Mouse (Mus musculus) G1E (cell line): Measurements from ENCODE around the gene AI481877.

Experiments
- CTCF ChIP-seq: IDR thresholded peaks from 2 replicates; pipeline ENCODE4 v1.5.1; 2012; ENCODE audit warnings: low read depth, low read length, inconsistent platforms, mixed read lengths
- TAL1 ChIP-seq: conservative IDR thresholded peaks from 2 replicates; pipeline ENCODE4 v1.6.1; 2012; ENCODE audit warnings: low read depth, low read length, inconsistent platforms, mixed read lengths

DNA sequence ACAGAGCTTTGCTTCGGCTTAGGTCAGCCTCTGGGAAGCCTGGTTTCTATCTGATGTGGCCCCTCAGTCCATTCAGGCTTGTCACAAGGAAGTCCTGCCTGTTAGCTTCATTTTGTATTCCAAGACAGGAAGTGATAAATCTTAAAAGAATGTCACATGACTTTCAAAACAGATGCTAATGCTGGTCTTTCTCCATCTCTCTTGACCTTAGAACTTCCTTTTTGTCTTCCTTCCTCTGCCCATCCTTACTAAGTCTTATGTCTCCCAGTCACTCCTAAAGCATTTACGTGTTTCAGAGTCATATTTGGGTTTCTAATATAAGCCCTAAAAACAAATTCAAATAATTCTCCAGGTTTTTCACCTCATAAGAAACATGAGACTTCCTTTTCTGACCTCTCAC, 25.3 kb upstream of the AI481877 start:
- no peak for TF ChIP-seq TAL1
- no peak for TF ChIP-seq CTCF
